Mouse (Mus musculus) spleen, postnatal 36 days (tissue): ENCODE measurements around the gene Ptgir.

Experiments used
- DNase-seq, 2 experiments: peaks; one replicate each; pipeline ENCODE4 v3.0.0; 2022; ENCODE audit warnings: low spot score in 2 of 2, mixed read lengths in 1 of 2

The Ptgir gene

GRCm38 (mm10) chr7:16916342-16917265 is 10.3 kb downstream of the Ptgir start:
- no peak for DNase-seq

- no peak for DNase-seq
These were observed 11.2 kb downstream of the Ptgir start for GRCm38 (mm10) chr7:16917447-16917846.

- no peak for DNase-seq
These were observed 11.7 kb downstream of the Ptgir start for GRCm38 (mm10) chr7:16918014-16918413.

- DNase-seq = no peak
These were observed 12.4 kb downstream of the Ptgir start for GRCm38 (mm10) chr7:16918670-16919069.

GRCm38 (mm10) chr7:16919395-16920149 is 13.3 kb downstream of the Ptgir start:
- no peak for DNase-seq

GRCm38 (mm10) chr7:16920150-16920579 is 13.9 kb downstream of the Ptgir start:
- no peak for DNase-seq

GRCm38 (mm10) chr7:16920818-16921791 is 14.8 kb downstream of the Ptgir start:
- no peak for DNase-seq

GRCm38 (mm10) chr7:16921881-16922335 is 15.6 kb downstream of the Ptgir start:
- no peak for DNase-seq

GRCm38 (mm10) chr7:16922360-16922973 is 16.2 kb downstream of the Ptgir start:
- DNase-seq = peak; percentile 25 to 37

- peak; percentile 19 to 39 for DNase-seq
These were observed 17.2 kb downstream of the Ptgir start for GRCm38 (mm10) chr7:16923283-16924036.

- DNase-seq = peak; percentile 99
These were observed 17.9 kb downstream of the Ptgir start, which contains the start of gene Calm3 for GRCm38 (mm10) chr7:16924037-16924834. Gene Calm3, minus strand, starts transcription at chr7:16924114.

- DNase-seq = no peak
These were observed 22.1 kb downstream of the Ptgir start for GRCm38 (mm10) chr7:16928341-16928740.

- peak; percentile 31 to 53 for DNase-seq
These were observed 24.6 kb downstream of the Ptgir start for GRCm38 (mm10) chr7:16930850-16931249.

- DNase-seq = peak; percentile 62 to 74
These were observed 25.8 kb downstream of the Ptgir start for GRCm38 (mm10) chr7:16931968-16932627.

GRCm38 (mm10) chr7:16932704-16933577 is 26.7 kb downstream of the Ptgir start:
- DNase-seq = peak in 1 of 2 experiments; percentile 55

GRCm38 (mm10) chr7:16937312-16937711 is 31.0 kb downstream of the Ptgir start:
- no peak for DNase-seq

GRCm38 (mm10) chr7:16938117-16938791 is 32.0 kb downstream of the Ptgir start:
- DNase-seq = no peak
